Mouse (Mus musculus): Measurements from ENCODE around the gene Tma7. TPM values are rescaled to one million over a fixed set of nuclear protein-coding genes. Genes with fewer than 3 reads are reported as not detected.

Gene Tma7
- polyA plus RNA-seq (2014; fragmentation: Illumina TruSeq; extraction: RNeasy Lipid Tissue Mini Kit (QIAGEN cat#74804); ENCODE audit: low replicate concordance): 1,283 TPM

GRCm38 (mm10) chr9:109082124-109082800 lies at the start of gene Tma7, which contains the start of gene Ccdc51:
Gene Tma7, minus strand, starts transcription at chr9:109082587.
Gene Ccdc51, plus strand, starts transcription at chr9:109082493.

GRCm38 (mm10) chr9:109095137-109095982 lies 13.0 kb upstream of the Tma7 start, which contains the start of gene Plxnb1:
Gene Plxnb1, plus strand, starts transcription at chr9:109095389.

GRCm38 (mm10) chr9:109073661-109074573 lies 8.5 kb downstream of the Tma7 start, which contains the start of gene Atrip:
Gene Atrip, minus strand, starts transcription at chr9:109074124.

GRCm38 (mm10) chr9:109059136-109059903 lies 23.1 kb downstream of the Tma7 start, which contains the start of gene Trex1:
Gene Trex1, minus strand, starts transcription at chr9:109059734.

GRCm38 (mm10) chr9:109038086-109038895 lies 44.1 kb downstream of the Tma7 start, which contains the start of gene Shisa5:
Gene Shisa5, plus strand, starts transcription at chr9:109038565.

Other genes starting within 250 kb of the Tma7 start
- 23.9 TPM for gene Slc26a6, start 229.3 kb downstream of the Tma7 start, polyA plus RNA-seq (2014; fragmentation: Illumina TruSeq; extraction: RNeasy Lipid Tissue Mini Kit (QIAGEN cat#74804); ENCODE audit: low replicate concordance)
- gene Tmem89, start 168.0 kb downstream of the Tma7 start, polyA plus RNA-seq (2014; fragmentation: Illumina TruSeq; extraction: RNeasy Lipid Tissue Mini Kit (QIAGEN cat#74804); ENCODE audit: low replicate concordance): 0.82 TPM
- 42.5 TPM for gene Uqcrc1, start 146.0 kb downstream of the Tma7 start, polyA plus RNA-seq (2014; fragmentation: Illumina TruSeq; extraction: RNeasy Lipid Tissue Mini Kit (QIAGEN cat#74804); ENCODE audit: low replicate concordance)
- gene Col7a1, start 129.0 kb downstream of the Tma7 start, polyA plus RNA-seq (2014; fragmentation: Illumina TruSeq; extraction: RNeasy Lipid Tissue Mini Kit (QIAGEN cat#74804); ENCODE audit: low replicate concordance): not detected
- gene Ucn2, start 96.6 kb downstream of the Tma7 start, polyA plus RNA-seq (2014; fragmentation: Illumina TruSeq; extraction: RNeasy Lipid Tissue Mini Kit (QIAGEN cat#74804); ENCODE audit: low replicate concordance): not detected
- 2.8 TPM for gene Pfkfb4, start 90.8 kb downstream of the Tma7 start, polyA plus RNA-seq (2014; fragmentation: Illumina TruSeq; extraction: RNeasy Lipid Tissue Mini Kit (QIAGEN cat#74804); ENCODE audit: low replicate concordance)
- 11.5 TPM for gene Shisa5, start 44.0 kb downstream of the Tma7 start, polyA plus RNA-seq (2014; fragmentation: Illumina TruSeq; extraction: RNeasy Lipid Tissue Mini Kit (QIAGEN cat#74804); ENCODE audit: low replicate concordance)
- gene Trex1, start 22.9 kb downstream of the Tma7 start, polyA plus RNA-seq (2014; fragmentation: Illumina TruSeq; extraction: RNeasy Lipid Tissue Mini Kit (QIAGEN cat#74804); ENCODE audit: low replicate concordance): not detected
- gene Atrip, start 8.5 kb downstream of the Tma7 start, polyA plus RNA-seq (2014; fragmentation: Illumina TruSeq; extraction: RNeasy Lipid Tissue Mini Kit (QIAGEN cat#74804); ENCODE audit: low replicate concordance): 2.8 TPM
- 1.1 TPM for gene Ccdc51, start 94 bp downstream of the Tma7 start, polyA plus RNA-seq (2014; fragmentation: Illumina TruSeq; extraction: RNeasy Lipid Tissue Mini Kit (QIAGEN cat#74804); ENCODE audit: low replicate concordance)
- 0.07 TPM for gene Plxnb1, start 12.8 kb upstream of the Tma7 start, polyA plus RNA-seq (2014; fragmentation: Illumina TruSeq; extraction: RNeasy Lipid Tissue Mini Kit (QIAGEN cat#74804); ENCODE audit: low replicate concordance)
- gene Fbxw21, start 79.5 kb upstream of the Tma7 start, polyA plus RNA-seq (2014; fragmentation: Illumina TruSeq; extraction: RNeasy Lipid Tissue Mini Kit (QIAGEN cat#74804); ENCODE audit: low replicate concordance): not detected
- not detected for gene Fbxw13, start 113.4 kb upstream of the Tma7 start, polyA plus RNA-seq (2014; fragmentation: Illumina TruSeq; extraction: RNeasy Lipid Tissue Mini Kit (QIAGEN cat#74804); ENCODE audit: low replicate concordance)
- gene Fbxw20, start 152.2 kb upstream of the Tma7 start, polyA plus RNA-seq (2014; fragmentation: Illumina TruSeq; extraction: RNeasy Lipid Tissue Mini Kit (QIAGEN cat#74804); ENCODE audit: low replicate concordance): not detected
- gene Fbxw14, start 205.1 kb upstream of the Tma7 start, polyA plus RNA-seq (2014; fragmentation: Illumina TruSeq; extraction: RNeasy Lipid Tissue Mini Kit (QIAGEN cat#74804); ENCODE audit: low replicate concordance): not detected

Measured in small intestine, adult 10 weeks (tissue).